Comparison of ENCODE assay signal across 8 mouse cellular contexts in genomic region chr11:106513166-106513565, GRCm38 (mm10). TPM values are rescaled to one million over a fixed set of nuclear protein-coding genes. Genes with fewer than 3 reads are reported as not detected.
DNase-seq lines count a peak whose midpoint lies in the region; ATAC-seq lines count a peak whose summit lies in the region.

No protein-coding gene starts in this region.

- ATAC-seq in kidney, embryonic 16.5 days (ENCODE audit: low FRiP score, low TSS enrichment) = no peak
- ATAC-seq in monocyte, adult 5-6 weeks (replicated peaks; ENCODE audit: insufficient number of reproducible peaks, low FRiP score, low TSS enrichment, poor library complexity, severe bottlenecking) = no peak

- intact Hi-C loops in left cerebral cortex, postnatal 25 days (cut with DNase I) = loop anchor here (1.0 kb wide), 1 partner anchor 114 kb away; no protein-coding TSS in a partner anchor

- no peak overlapping the region for H3K9ac ChIP-seq in kidney, embryonic 16.5 days (replicated peaks; ENCODE audit: low read length)

- no peak overlapping the region for H3K27ac ChIP-seq in kidney, embryonic 16.5 days (ENCODE audit: low read length)

- DNase-seq in kidney, adult 8-10 months = peak; percentile 44 to 70
- peak; percentile 43 to 70 for DNase-seq in CD8-positive naive resting alpha-beta T cell, adult 2 months (ENCODE audit: low read depth in 2 of 2, low spot score in 2 of 2)
- DNase-seq in adrenal gland, postnatal 14 days = peak; percentile 76
- peak; percentile 39 for DNase-seq in gastrocnemius, postnatal 25 days
- peak; percentile 45 to 68 for DNase-seq in left cerebral cortex, postnatal 25 days (ENCODE audit: low spot score in 2 of 2)
- peak; percentile 69 for DNase-seq in retina, postnatal 1 day

- WGBS in kidney, embryonic 16.5 days = 29% methylated on average over 2 of the region's 2 CpGs

- no peak overlapping the region for H3K4me3 ChIP-seq in kidney, embryonic 16.5 days (ENCODE audit: low read length)

- H3K4me2 ChIP-seq in kidney, embryonic 16.5 days (replicated peaks; ENCODE audit: low read depth, low read length) = no peak overlapping the region

- peaks cover 16% of the 10 kb centered on the region; the same call in 1 of the 2 replicates for H3K4me1 ChIP-seq in kidney, embryonic 16.5 days (ENCODE audit: insufficient read depth, low read length)

- H3K9me3 ChIP-seq in kidney, embryonic 16.5 days (ENCODE audit: low read length) = no peaks in the 10 kb centered on the region

- no peaks in the 10 kb centered on the region for H3K27me3 ChIP-seq in kidney, embryonic 16.5 days (ENCODE audit: insufficient read depth, low read length)

- H3K36me3 ChIP-seq in kidney, embryonic 16.5 days (ENCODE audit: insufficient read depth, low read length) = peaks cover 9% of the 10 kb centered on the region

RNA-seq across cellular contexts. Expression of gene Ern1, which starts 25.5 kb away (rescaled TPM):
- 5.4 and 6.8 TPM in 2 replicates for polyA plus RNA-seq in kidney, embryonic 16.5 days (2015; fragmentation: Nextera tagmentation; extraction: Ambion mirVana)
- 80.9 and 82.3 TPM in 2 replicates for total RNA-seq in adrenal gland, postnatal 14 days (2021)
- total RNA-seq in gastrocnemius, postnatal 25 days (2021) = 1 to 10 TPM; 7.0 to 7.2 TPM
- total RNA-seq in left cerebral cortex, postnatal 25 days (2021) = 1 to 10 TPM; 8.4 to 9.8 TPM
- 27.8 to 71.5 TPM (median 30.5 TPM) in 3 replicates for total RNA-seq in monocyte, adult 5-6 weeks (2017)
